Mouse (Mus musculus) midbrain, embryonic 12.5 days (tissue): ENCODE data around the gene Cyp8b1. TPM values are rescaled to one million over a fixed set of nuclear protein-coding genes. Genes with fewer than 3 reads are reported as not detected.
A peak's percentile ranks its signal among the peaks of the same experiment; 100 is the strongest.

Source experiments
- ATAC-seq: fragments of 200-750 bp; cut with Nextera tagmentation; 2 replicates; pipeline ENCODE4 v1.8.0; 2017; ENCODE audit warnings: low read depth, moderate TSS enrichment, moderate library complexity; ENCODE audit not compliant: low FRiP score
- H3K27ac ChIP-seq: fragments of 300-500 bp; sonication (generic); replicated peaks from 2 replicates; pipeline ENCODE4 v1.5.1; 2016; ENCODE audit warnings: mild to moderate bottlenecking
- H3K27me3 ChIP-seq: fragments of 300-500 bp; sonication (generic); 2 replicates; pipeline ENCODE4 v1.6.1; 2016; ENCODE audit warnings: mild to moderate bottlenecking
- H3K36me3 ChIP-seq: fragments of 300-500 bp; sonication (generic); 2 replicates; pipeline ENCODE4 v1.6.1; 2016
- H3K4me1 ChIP-seq: fragments of 300-500 bp; sonication (generic); 2 replicates; pipeline ENCODE4 v1.6.1; 2016
- H3K4me2 ChIP-seq: fragments of 300-500 bp; sonication (generic); replicated peaks from 2 replicates; pipeline ENCODE4 v1.6.1; 2016; ENCODE audit warnings: mild to moderate bottlenecking, moderate library complexity
- H3K4me3 ChIP-seq: fragments of 300-500 bp; sonication (generic); 2 replicates; pipeline ENCODE4 v1.5.1; 2016; ENCODE audit warnings: mild to moderate bottlenecking
- H3K9ac ChIP-seq: fragments of 300-500 bp; sonication (generic); replicated peaks from 2 replicates; pipeline ENCODE4 v1.6.1; 2016; ENCODE audit warnings: mild to moderate bottlenecking, moderate library complexity
- H3K9me3 ChIP-seq: fragments of 300-500 bp; sonication (generic); 2 replicates; pipeline ENCODE4 v1.6.1; 2016; ENCODE audit warnings: mild to moderate bottlenecking
- WGBS: fragments of 180-500 bp; shearing (Covaris S2); methylation state at CpG from one replicate; pipeline ENCODE4 v1.1.7; 2016; 5-methylcytosine and 5-hydroxymethylcytosine counted together
- polyA plus RNA-seq: library from polyadenylated mRNA; unstranded; fragments of >200 nt; fragmentation: Nextera tagmentation; extraction: Ambion mirVana; gene quantifications from 2 replicates; pipeline ENCODE4 v1.2.1, GENCODE M21; 2016

Gene Cyp8b1
- polyA plus RNA-seq: not detected in 2 replicates

DNA sequence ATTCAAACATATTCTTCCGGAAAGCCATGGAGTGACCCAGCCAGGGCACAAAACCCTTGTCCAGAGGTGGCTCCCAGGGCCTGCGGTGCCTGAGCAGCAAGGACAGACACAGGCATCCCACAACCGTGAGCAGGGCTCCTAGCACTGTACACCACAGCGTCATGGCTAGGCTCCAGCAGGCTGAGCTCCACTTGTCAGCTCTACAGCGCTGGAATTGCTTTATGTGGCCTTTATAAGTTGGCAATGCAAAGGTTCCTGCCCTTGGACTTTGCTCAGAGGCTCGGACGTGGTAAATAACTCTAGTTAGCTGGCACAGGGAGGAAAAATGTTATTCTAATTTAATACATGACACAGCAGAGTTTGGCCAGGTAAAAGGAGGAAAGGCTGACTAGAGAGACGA is at the start of gene Cyp8b1:
Gene Cyp8b1, minus strand, starts transcription at position 204 of the 400 bp plus-strand sequence.
- Histone ChIP-seq H3K4me3 (no peak within 1 kb of the TSS), H3K27me3 (peaks cover 6% of the 10 kb centered on the region; the same call in 1 of the 2 replicates), H3K36me3 (no peaks in the 10 kb centered on the region), H3K4me2 (no peak within 1 kb of the TSS), H3K9me3 (no peaks in the 10 kb centered on the region), H3K27ac (no peak within 1 kb of the TSS), H3K9ac (no peak within 1 kb of the TSS), H3K4me1 (no peaks in the 10 kb centered on the region)
- ATAC-seq: no peak
- WGBS: 88% methylated on average over 8 of the region's 8 CpGs

DNA sequence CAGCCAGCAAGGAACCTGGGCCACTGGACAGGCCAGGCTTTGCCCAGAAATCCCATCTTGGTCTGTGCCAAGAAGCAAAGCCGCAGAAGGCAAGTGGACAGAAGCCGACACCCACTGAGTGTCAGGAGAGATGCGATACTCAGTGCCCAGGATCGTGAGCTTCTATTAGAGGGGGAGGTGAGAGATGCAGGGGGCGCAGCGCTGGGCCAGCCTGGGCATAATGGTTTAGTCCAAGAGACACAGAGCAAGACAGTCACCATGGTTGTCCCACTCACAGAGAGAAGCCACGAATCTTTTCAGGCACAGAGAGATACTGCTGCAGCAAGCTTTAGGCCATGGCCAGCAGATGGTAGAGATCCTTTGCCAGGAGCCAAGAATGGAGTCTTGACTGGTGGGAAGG is 48.8 kb upstream of the Cyp8b1 start:
- no peak overlapping the region for H3K9ac ChIP-seq
- no peak overlapping the region for H3K27ac ChIP-seq
- no peaks in the 10 kb centered on the region for H3K4me1 ChIP-seq
- H3K4me2 ChIP-seq: no peak overlapping the region
- no peaks in the 10 kb centered on the region for H3K9me3 ChIP-seq
- WGBS: 93% methylated on average over 7 of the region's 7 CpGs
- no peaks in the 10 kb centered on the region for H3K27me3 ChIP-seq
- no peak for ATAC-seq
- H3K36me3 ChIP-seq: no peaks in the 10 kb centered on the region
- no peak overlapping the region for H3K4me3 ChIP-seq

DNA sequence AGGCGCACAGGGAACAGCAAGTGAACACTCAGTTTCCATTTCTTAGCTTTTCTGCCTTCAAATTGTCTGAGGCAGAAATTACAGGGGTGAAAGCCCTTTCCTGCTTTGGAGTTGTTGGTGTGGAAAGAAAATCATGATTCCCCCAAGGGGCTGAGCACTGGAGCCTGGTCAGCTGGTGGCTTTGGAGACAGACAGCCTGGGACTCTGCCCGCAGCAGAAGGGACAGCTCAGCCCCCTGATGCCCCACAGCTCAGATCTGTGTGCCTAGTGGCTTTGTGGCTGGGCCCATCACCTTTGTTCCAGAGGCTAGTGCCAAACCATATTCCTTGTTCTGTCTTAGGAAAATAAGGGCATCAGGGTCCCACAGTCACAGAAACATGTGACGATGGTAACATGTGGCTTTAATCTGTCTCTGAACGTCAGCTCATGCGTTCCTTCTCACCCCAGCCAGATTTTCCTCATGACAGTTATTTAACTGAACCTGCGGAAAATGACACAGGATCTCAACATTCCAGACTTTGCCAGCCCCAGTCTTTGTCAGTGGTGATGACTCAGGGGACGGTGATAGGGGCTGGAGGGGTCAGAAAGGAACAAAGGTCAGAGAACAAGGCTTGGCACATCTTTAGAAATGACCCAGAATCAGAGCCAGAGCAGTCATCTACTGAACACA is 44.0 kb upstream of the Cyp8b1 start:
- no peaks in the 10 kb centered on the region for H3K4me1 ChIP-seq
- H3K4me2 ChIP-seq: no peak overlapping the region
- H3K9ac ChIP-seq: no peak overlapping the region
- H3K27ac ChIP-seq: no peak overlapping the region
- H3K9me3 ChIP-seq: no peaks in the 10 kb centered on the region
- 55% methylated on average over 7 of the region's 7 CpGs for WGBS
- H3K4me3 ChIP-seq: no peak overlapping the region
- no peaks in the 10 kb centered on the region for H3K36me3 ChIP-seq
- ATAC-seq: no peak
- no peaks in the 10 kb centered on the region for H3K27me3 ChIP-seq

DNA sequence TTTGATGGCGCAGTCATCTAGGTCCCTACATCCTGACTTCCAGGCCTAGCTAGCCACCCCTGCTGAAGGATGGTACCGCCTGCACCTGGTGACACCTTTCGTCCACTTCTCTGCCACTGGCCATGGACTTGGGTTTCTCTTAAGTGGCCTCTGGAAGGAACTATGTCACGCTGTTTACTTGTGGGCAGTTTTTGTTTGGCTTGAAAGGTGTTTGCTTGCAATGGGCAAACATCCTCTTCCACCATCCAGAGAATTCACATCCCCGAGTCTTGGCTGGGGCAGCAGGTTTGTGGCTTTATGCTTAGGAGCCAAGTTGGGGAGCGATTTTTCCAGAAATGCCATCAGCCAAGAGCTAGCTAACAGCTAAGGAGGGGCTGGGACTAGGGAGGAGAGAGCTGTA is 36.5 kb upstream of the Cyp8b1 start:
- no peak for ATAC-seq
- no peaks in the 10 kb centered on the region for H3K27me3 ChIP-seq
- WGBS: 92% methylated on average over 6 of the region's 6 CpGs
- no peak overlapping the region for H3K4me2 ChIP-seq
- no peak overlapping the region for H3K9ac ChIP-seq
- H3K4me3 ChIP-seq: no peak overlapping the region
- no peak overlapping the region for H3K27ac ChIP-seq
- H3K4me1 ChIP-seq: peaks cover 12% of the 10 kb centered on the region
- H3K9me3 ChIP-seq: no peaks in the 10 kb centered on the region
- H3K36me3 ChIP-seq: no peaks in the 10 kb centered on the region

DNA sequence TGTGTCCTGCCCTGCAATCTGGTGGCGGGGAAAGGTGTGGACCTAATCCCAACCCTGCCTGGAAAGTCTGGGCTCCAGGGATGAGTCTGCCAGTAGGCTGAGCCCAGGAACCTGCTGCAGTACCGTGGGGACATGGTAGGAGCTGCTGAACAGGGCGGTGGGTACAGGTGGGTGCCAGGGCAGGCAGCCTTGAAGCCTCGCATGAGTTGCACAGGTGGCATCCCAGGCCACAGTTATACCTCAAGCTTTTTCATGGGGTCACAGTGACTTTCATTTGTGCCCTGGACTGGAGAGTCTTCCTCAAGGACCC is 35.0 kb upstream of the Cyp8b1 start:
- H3K4me3 ChIP-seq: peak overlapping the region; percentile 13; the same call in 1 of the 2 replicates

DNA sequence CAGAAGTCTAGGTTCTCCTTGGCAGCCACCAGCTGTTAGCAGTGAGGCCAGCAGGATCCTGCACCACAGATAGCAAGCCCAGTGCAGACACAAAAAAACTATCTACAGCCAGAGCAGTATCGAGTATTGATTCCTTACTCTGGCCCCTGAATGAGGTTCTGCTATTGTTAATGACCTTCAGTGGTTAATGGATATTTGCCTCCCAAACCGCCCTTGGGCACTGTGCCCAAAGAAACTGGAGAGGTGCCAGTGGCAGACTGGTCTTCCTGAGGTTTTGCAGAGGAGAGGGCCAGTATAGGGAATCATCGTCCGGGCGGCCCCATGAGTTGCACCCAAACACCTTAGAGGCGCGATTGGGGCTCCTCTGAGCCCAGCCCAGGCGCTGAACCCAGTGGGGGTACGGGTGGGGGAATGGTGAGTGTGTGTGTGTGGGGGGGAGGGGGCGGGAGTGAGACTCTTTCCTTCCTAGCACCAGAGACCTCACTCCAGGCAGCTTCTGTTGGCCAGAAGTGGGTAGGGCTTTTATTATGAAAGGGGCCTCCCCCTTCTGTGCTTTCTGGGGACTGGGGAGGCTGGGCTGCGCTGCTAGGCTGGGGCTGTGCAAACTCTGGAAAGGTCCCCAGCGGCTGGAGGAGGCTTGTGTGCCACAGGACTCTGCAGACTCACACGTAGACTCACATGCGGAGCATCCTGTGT is 34.5 kb upstream of the Cyp8b1 start, which contains the start of gene Fam198a:
Gene Fam198a, plus strand, starts transcription at position 571 of the 696 bp plus-strand sequence.
- no peaks in the 10 kb centered on the region for H3K36me3 ChIP-seq
- no peaks in the 10 kb centered on the region for H3K9me3 ChIP-seq
- no peaks in the 10 kb centered on the region for H3K27me3 ChIP-seq
- H3K4me1 ChIP-seq: peaks cover 12% of the 10 kb centered on the region
- no peak within 1 kb of the TSS for H3K9ac ChIP-seq
- H3K4me2 ChIP-seq: peak within 1 kb of the TSS; percentile 41
- peak within 1 kb of the TSS; percentile 35; the same call in 1 of the 2 replicates for H3K27ac ChIP-seq
- peak; percentile 75 for ATAC-seq
- peak within 1 kb of the TSS; percentile 13; the same call in 1 of the 2 replicates for H3K4me3 ChIP-seq
- 17% methylated on average over 13 of the region's 14 CpGs for WGBS

More for the DNA sequence above, 35.0 kb upstream of the Cyp8b1 start:
- Histone ChIP-seq H3K36me3 (no peaks in the 10 kb centered on the region), H3K4me1 (peaks cover 12% of the 10 kb centered on the region), H3K4me2 (peak overlapping the region; percentile 41), H3K27ac (no peak overlapping the region), H3K9ac (no peak overlapping the region), H3K9me3 (no peaks in the 10 kb centered on the region), H3K27me3 (no peaks in the 10 kb centered on the region)
- no peak for ATAC-seq
- 44% methylated on average over 4 of the region's 4 CpGs for WGBS

DNA sequence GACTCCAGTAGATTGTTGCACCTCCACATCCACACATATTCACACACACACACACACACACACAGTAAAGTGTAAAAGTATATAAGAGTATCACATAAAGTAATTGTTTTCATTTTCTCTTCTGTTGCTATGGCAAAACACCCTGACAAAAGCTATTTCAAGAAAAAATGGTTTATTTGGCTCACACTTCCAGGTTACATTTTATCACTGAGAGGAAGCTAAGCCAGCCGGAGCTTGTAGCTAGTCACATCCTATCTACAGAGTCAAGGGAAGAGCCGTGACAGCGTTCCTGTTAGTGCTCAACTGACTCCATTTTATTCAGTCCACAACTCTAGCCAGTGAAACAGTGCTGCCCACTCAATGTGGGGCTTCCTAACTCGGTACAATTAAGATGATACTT is 32.3 kb upstream of the Cyp8b1 start:
- H3K4me1 ChIP-seq: peaks cover 12% of the 10 kb centered on the region
- ATAC-seq: no peak
- no peaks in the 10 kb centered on the region for H3K36me3 ChIP-seq
- no peak overlapping the region for H3K9ac ChIP-seq
- H3K9me3 ChIP-seq: no peaks in the 10 kb centered on the region
- H3K4me2 ChIP-seq: no peak overlapping the region
- H3K4me3 ChIP-seq: no peak overlapping the region
- H3K27me3 ChIP-seq: no peaks in the 10 kb centered on the region
- H3K27ac ChIP-seq: no peak overlapping the region
- 82% methylated on average over 4 of the region's 4 CpGs for WGBS

DNA sequence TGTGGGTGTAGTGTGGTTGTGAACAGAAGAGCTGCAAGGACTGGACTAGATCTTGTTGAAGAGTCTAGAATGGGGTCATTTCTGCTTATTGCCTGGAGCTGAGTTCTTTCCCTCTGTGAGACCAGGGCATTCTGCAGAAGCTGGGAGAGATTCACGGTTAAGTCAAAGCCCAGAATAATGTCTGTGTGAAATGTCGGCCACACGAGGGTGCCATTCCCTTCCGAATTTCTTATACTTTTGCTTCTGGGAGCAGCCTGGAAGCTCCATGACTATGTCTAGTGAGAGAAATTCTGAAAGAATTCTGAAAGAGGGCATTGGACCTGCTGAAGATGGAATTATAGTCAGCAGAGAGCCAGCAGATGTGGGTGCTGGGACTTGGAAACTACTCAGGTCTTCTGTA is 31.7 kb upstream of the Cyp8b1 start:
- Histone ChIP-seq H3K36me3 (no peaks in the 10 kb centered on the region), H3K9me3 (no peaks in the 10 kb centered on the region), H3K4me2 (no peak overlapping the region), H3K4me1 (peaks cover 12% of the 10 kb centered on the region), H3K27ac (no peak overlapping the region), H3K9ac (no peak overlapping the region), H3K4me3 (no peak overlapping the region), H3K27me3 (no peaks in the 10 kb centered on the region)
- ATAC-seq: no peak
- WGBS: 19% methylated on average over 4 of the region's 4 CpGs

DNA sequence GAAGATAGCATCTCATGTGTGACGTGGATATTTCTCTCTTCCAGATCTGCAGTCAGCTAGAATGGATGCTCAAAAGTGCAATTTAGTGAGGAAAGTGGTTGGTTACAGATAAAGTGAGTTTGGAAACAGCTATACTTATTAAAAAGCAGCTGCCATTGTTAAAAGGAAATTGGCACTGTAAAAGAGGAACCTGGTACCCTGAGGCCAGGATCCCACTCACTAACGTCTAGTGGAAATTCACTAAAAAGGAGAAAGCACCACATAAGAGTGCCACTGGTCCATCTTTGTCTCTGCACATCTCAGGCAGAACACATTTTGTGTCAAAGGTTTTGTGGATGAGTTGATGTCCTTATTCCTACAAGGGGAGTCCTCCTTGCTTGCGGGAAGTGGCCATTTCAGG is 27.5 kb upstream of the Cyp8b1 start:
- WGBS: 88% methylated on average over 3 of the region's 3 CpGs
- H3K27ac ChIP-seq: no peak overlapping the region
- H3K36me3 ChIP-seq: no peaks in the 10 kb centered on the region
- no peak overlapping the region for H3K4me2 ChIP-seq
- H3K9ac ChIP-seq: no peak overlapping the region
- H3K4me1 ChIP-seq: no peaks in the 10 kb centered on the region
- no peaks in the 10 kb centered on the region for H3K9me3 ChIP-seq
- no peak for ATAC-seq
- no peak overlapping the region for H3K4me3 ChIP-seq
- no peaks in the 10 kb centered on the region for H3K27me3 ChIP-seq

DNA sequence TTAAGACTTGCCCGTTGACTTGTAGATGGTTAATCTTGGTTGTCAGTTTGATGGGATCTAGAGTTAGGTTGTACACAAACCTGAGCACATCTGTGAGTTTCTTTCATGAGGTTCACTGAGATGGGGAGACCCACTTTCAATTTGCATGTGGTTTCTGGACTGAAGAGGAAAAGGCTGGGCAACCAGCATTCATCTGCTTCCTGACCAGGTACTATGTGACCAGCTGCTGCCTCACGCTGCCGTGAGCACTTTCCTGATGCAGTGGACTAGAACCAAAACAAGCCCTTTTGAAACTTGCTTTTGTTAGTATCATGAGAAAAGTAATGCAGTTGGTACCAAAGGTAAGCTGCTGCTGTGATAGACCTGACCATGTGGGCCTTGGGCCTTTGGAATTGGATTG is 26.9 kb upstream of the Cyp8b1 start:
- Histone ChIP-seq H3K9ac (no peak overlapping the region), H3K36me3 (no peaks in the 10 kb centered on the region), H3K27ac (no peak overlapping the region), H3K4me2 (no peak overlapping the region), H3K27me3 (no peaks in the 10 kb centered on the region), H3K9me3 (no peaks in the 10 kb centered on the region), H3K4me1 (no peaks in the 10 kb centered on the region), H3K4me3 (no peak overlapping the region)
- WGBS: 96% methylated on average over 3 of the region's 3 CpGs
- ATAC-seq: no peak

DNA sequence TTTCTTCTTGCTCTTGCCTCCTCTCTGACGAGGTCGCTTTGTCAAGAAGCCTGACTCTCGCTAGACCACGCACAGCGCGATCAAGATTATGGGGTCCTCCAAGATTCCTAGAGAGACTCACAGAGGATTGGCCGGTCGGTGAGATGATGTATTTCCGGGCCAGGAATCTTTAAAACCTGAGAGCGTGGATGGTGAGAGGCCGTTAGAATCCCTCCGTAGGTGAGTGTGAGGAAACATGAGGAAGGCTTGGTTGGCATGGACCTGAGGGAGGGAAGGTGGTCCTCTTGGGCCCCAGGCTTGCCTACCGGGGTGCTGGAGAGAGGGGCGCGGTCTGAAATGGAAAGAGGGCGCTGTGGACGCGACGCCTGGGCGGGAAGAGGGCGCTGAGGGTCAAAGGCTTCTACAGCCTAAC is 21.8 kb upstream of the Cyp8b1 start:
- Histone ChIP-seq H3K36me3 (no peaks in the 10 kb centered on the region), H3K4me1 (no peaks in the 10 kb centered on the region), H3K27ac (0 out of 2 replicates have a peak overlapping the region, but pooled peaks have one; percentile 2), H3K4me2 (peak overlapping the region; percentile 51), H3K4me3 (peak overlapping the region; percentile 50), H3K9ac (peak overlapping the region; percentile 49; the same call in 1 of the 2 replicates), H3K27me3 (no peaks in the 10 kb centered on the region), H3K9me3 (no peaks in the 10 kb centered on the region)
- WGBS: 55% methylated on average over 21 of the region's 21 CpGs
- peak; percentile 66; the same call in 1 of the 2 replicates for ATAC-seq

DNA sequence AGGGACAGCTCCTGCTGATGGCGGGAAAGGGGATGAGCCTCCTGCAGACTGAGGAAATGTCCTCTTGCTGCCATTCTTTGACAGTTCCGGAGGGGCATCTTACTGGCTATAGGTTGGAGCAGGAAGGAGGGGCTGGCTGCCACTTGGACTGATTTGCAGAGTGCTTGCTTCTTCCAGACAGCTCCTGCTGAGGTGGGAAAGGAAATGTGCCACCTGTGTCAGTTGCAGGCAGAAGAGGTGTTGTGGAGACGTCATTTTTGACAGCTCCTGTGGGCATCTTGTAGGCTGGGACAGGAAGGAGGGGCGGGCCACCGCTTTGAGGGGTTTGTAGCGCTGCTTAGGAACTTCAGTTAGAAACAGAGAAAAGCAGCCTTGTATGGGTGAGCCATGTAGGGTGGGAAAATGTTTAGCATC is 21.4 kb upstream of the Cyp8b1 start:
- Histone ChIP-seq H3K9me3 (no peaks in the 10 kb centered on the region), H3K27me3 (0 out of 2 replicates have a peak, but pooled peaks cover 3% of the 10 kb centered on the region), H3K4me1 (no peaks in the 10 kb centered on the region), H3K4me2 (peak overlapping the region; percentile 51), H3K27ac (0 out of 2 replicates have a peak overlapping the region, but pooled peaks have one; percentile 2), H3K9ac (0 out of 2 replicates have a peak overlapping the region, but pooled peaks have one; percentile 17), H3K36me3 (no peaks in the 10 kb centered on the region), H3K4me3 (peak overlapping the region; percentile 50)
- 59% methylated on average over 6 of the region's 6 CpGs for WGBS
- ATAC-seq: peak; percentile 23; the same call in 1 of the 2 replicates
